8 mouse cellular contexts compared by ENCODE assay signal in genomic region chr14:24900501-24901179, GRCm38 (mm10).
DNase-seq lines count a peak whose midpoint lies in the region; ATAC-seq and TF ChIP-seq lines count a peak whose summit lies in the region.

No protein-coding gene starts in this region.

- H3K27ac ChIP-seq in heart, embryonic 12.5 days (ENCODE audit: poor library complexity, severe bottlenecking) = peak overlapping the region; percentile 65
- H3K27ac ChIP-seq in stomach, postnatal 0 days (replicated peaks) = peak overlapping the region; percentile 30

- no peak overlapping the region for H3K4me2 ChIP-seq in heart, embryonic 12.5 days
- H3K4me2 ChIP-seq in stomach, postnatal 0 days (replicated peaks; ENCODE audit: low read depth) = no peak overlapping the region

- no peaks in the 10 kb centered on the region for H3K27me3 ChIP-seq in heart, embryonic 12.5 days (replicated peaks)
- H3K27me3 ChIP-seq in stomach, postnatal 0 days (ENCODE audit: control insufficient read depth, insufficient read depth, low read length) = no peaks in the 10 kb centered on the region

- no peak for TF ChIP-seq POLR2A in brain, embryonic 14.5 days (IDR thresholded peaks at IDR 0.05; ENCODE audit: borderline replicate concordance, extremely low read depth, insufficient read depth, insufficient read length, poor library complexity, severe bottlenecking)

- TF ChIP-seq CTCF in brain, embryonic 14.5 days (IDR thresholded peaks at IDR 0.05; ENCODE audit: borderline replicate concordance, extremely low read depth, insufficient read depth, insufficient read length) = no peak
- no peak for TF ChIP-seq CTCF in stomach, postnatal 0 days (IDR thresholded peaks at IDR 0.05; ENCODE audit: low read depth)

- H3K9ac ChIP-seq in heart, embryonic 12.5 days = no peak overlapping the region
- no peak overlapping the region for H3K9ac ChIP-seq in stomach, postnatal 0 days (ENCODE audit: low read length)

- ATAC-seq in heart, embryonic 12.5 days (ENCODE audit: insufficient number of reproducible peaks, low FRiP score) = peak; percentile 65
- peak; percentile 68; the same call in 1 of the 2 replicates for ATAC-seq in stomach, postnatal 0 days (ENCODE audit: low FRiP score, low TSS enrichment)

- no peak overlapping the region for H3K4me3 ChIP-seq in heart, embryonic 12.5 days
- H3K4me3 ChIP-seq in stomach, postnatal 0 days (ENCODE audit: low read depth, low read length) = no peak overlapping the region

- WGBS in heart, embryonic 12.5 days = 52% methylated on average over 13 of the region's 13 CpGs
- WGBS in stomach, postnatal 0 days = 44% methylated on average over 13 of the region's 13 CpGs

- H3K36me3 ChIP-seq in heart, embryonic 12.5 days = no peaks in the 10 kb centered on the region
- no peaks in the 10 kb centered on the region for H3K36me3 ChIP-seq in stomach, postnatal 0 days (ENCODE audit: control insufficient read depth, insufficient read depth, low read length)

- no peaks in the 10 kb centered on the region for H3K9me3 ChIP-seq in heart, embryonic 12.5 days (replicated peaks)
- no peaks in the 10 kb centered on the region for H3K9me3 ChIP-seq in stomach, postnatal 0 days (ENCODE audit: control insufficient read depth, low read length)

- peaks cover 26% of the 10 kb centered on the region for H3K4me1 ChIP-seq in heart, embryonic 12.5 days (replicated peaks)
- peaks cover 7% of the 10 kb centered on the region for H3K4me1 ChIP-seq in stomach, postnatal 0 days (replicated peaks; ENCODE audit: control insufficient read depth, insufficient read depth)

- peak; percentile 11 for DNase-seq in 3134 (ENCODE audit: extremely low read depth, insufficient read length, low spot score)
- DNase-seq in brain, embryonic 14.5 days (ENCODE audit: low read depth) = peak; percentile 77
- DNase-seq in kidney, postnatal 4 days = peak; percentile 29 to 44
- DNase-seq in stomach, postnatal 0 days (ENCODE audit: low spot score) = peak; percentile 29
- no peak for DNase-seq in cerebellum, adult 11-12 months
- DNase-seq in adrenal gland, postnatal 36 days = no peak
- no peak for DNase-seq in cerebellum, postnatal 25 days

- no peak for TF ChIP-seq EP300 in stomach, postnatal 0 days (optimal IDR thresholded peaks at IDR 0.05)

Comparison
In these comparisons a context has a peak if more than half of its experiments do, and no peak if none do; other contexts are left out.
1. DNase-seq: peak in 3134 (single experiment), brain, embryonic 14.5 days (single experiment), kidney, postnatal 4 days (2 of 2) and stomach, postnatal 0 days (single experiment); none in cerebellum, adult 11-12 months (single experiment), adrenal gland, postnatal 36 days (0 of 2) and cerebellum, postnatal 25 days (0 of 2).